Mouse (Mus musculus) cerebellum, adult 11-12 months (tissue): ENCODE data around the gene Serpina3b.

ENCODE experiments used
- DNase-seq: peaks from one replicate; pipeline ENCODE4 v3.0.0; 2022

Serpina3b gene

GRCm38 (mm10) chr12:104178577-104178976 is 50.8 kb downstream of the Serpina3b start:
- no peak for DNase-seq

DNA sequence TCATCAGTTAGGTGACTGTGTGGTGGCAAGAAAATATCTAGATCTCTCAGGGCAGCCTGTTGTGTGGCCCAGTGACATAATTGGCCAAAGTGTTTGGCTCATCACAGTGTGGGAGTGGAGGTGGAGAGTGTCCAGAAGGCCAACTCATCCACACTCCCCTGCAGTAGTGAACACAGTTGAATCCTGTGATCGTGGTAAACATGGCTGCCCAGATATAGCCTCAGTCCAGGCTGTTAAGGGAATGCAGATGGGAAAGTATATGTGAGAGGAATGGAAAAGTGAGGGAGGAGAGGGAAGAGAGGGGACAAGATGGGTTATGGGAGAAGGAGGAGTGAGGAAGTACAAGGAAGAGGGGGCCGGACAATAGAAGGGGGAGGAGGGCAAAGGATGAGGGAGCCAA is 51.2 kb downstream of the Serpina3b start:
- no peak for DNase-seq

GRCm38 (mm10) chr12:104185046-104185445 is 57.2 kb downstream of the Serpina3b start:
- DNase-seq = no peak

DNA sequence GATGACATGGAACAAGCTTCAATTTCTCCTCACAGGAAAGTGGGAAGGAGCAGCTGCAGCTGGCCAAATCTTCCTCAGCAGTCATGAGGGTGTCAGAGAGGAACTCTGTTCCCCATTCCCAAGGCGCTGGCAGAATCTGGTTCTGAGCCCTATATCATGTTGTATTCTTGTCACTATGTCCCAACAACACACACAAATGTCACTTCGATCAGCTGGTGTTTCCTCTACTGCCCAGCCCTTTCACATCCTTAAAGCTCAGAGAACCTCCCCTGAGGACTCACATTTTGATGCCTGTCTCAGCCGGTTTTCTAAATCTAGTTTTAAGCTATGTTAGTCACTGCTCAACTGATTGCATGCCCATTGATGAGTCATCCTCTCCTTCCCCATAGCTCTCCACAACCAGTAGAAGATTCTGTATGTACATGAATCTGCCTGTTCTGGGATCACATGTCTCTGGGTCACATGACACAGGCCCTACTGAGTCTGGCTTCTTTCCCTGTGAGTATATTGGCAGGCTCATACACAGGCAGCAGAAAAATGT is 58.3 kb downstream of the Serpina3b start:
- no peak for DNase-seq
